Mouse (Mus musculus): ENCODE measurements around the gene Rassf8.

The Rassf8 gene

GRCm38 (mm10) chr6:145747671-145748640 lies 1.4 kb downstream of the Rassf8 start:
- DNase-seq (ENCODE audit: inconsistent ontology term), result peak; percentile 35

- no peak for DNase-seq (ENCODE audit: inconsistent ontology term)
Measured at GRCm38 (mm10) chr6:145750394-145750793, 3.8 kb downstream of the Rassf8 start.

GRCm38 (mm10) chr6:145753296-145753695 lies 6.7 kb downstream of the Rassf8 start:
- no peak for DNase-seq (ENCODE audit: inconsistent ontology term)

GRCm38 (mm10) chr6:145754416-145754815 lies 7.9 kb downstream of the Rassf8 start:
- no peak for DNase-seq (ENCODE audit: inconsistent ontology term)

- no peak for DNase-seq (ENCODE audit: inconsistent ontology term)
Measured at GRCm38 (mm10) chr6:145755942-145756639, 9.5 kb downstream of the Rassf8 start.

GRCm38 (mm10) chr6:145756640-145757005 lies 10.1 kb downstream of the Rassf8 start:
- no peak for DNase-seq (ENCODE audit: inconsistent ontology term)

GRCm38 (mm10) chr6:145757346-145757745 lies 10.8 kb downstream of the Rassf8 start:
- no peak for DNase-seq (ENCODE audit: inconsistent ontology term)

- no peak for DNase-seq (ENCODE audit: inconsistent ontology term)
Measured at GRCm38 (mm10) chr6:145758685-145759084, 12.1 kb downstream of the Rassf8 start.

GRCm38 (mm10) chr6:145759432-145759831 lies 12.9 kb downstream of the Rassf8 start:
- DNase-seq (ENCODE audit: inconsistent ontology term), result no peak

GRCm38 (mm10) chr6:145760246-145761016 lies 13.9 kb downstream of the Rassf8 start:
- no peak for DNase-seq (ENCODE audit: inconsistent ontology term)

GRCm38 (mm10) chr6:145761151-145761935 lies 14.8 kb downstream of the Rassf8 start:
- DNase-seq (ENCODE audit: inconsistent ontology term), result no peak

- no peak for DNase-seq (ENCODE audit: inconsistent ontology term)
Measured at GRCm38 (mm10) chr6:145762016-145762415, 15.5 kb downstream of the Rassf8 start.

GRCm38 (mm10) chr6:145763051-145763450 lies 16.5 kb downstream of the Rassf8 start:
- no peak for DNase-seq (ENCODE audit: inconsistent ontology term)

- DNase-seq (ENCODE audit: inconsistent ontology term), result no peak
Measured at GRCm38 (mm10) chr6:145765011-145765410, 18.5 kb downstream of the Rassf8 start.

GRCm38 (mm10) chr6:145766971-145767370 lies 20.4 kb downstream of the Rassf8 start:
- DNase-seq (ENCODE audit: inconsistent ontology term), result no peak

- no peak for DNase-seq (ENCODE audit: inconsistent ontology term)
Measured at GRCm38 (mm10) chr6:145767637-145768036, 21.1 kb downstream of the Rassf8 start.

GRCm38 (mm10) chr6:145768671-145769292 lies 22.2 kb downstream of the Rassf8 start:
- DNase-seq (ENCODE audit: inconsistent ontology term), result peak; percentile 82

- DNase-seq (ENCODE audit: inconsistent ontology term), result peak; percentile 39
Measured at GRCm38 (mm10) chr6:145769855-145770254, 23.3 kb downstream of the Rassf8 start.

- DNase-seq (ENCODE audit: inconsistent ontology term), result no peak
Measured at GRCm38 (mm10) chr6:145770272-145771000, 23.9 kb downstream of the Rassf8 start.

GRCm38 (mm10) chr6:145774436-145774835 lies 27.9 kb downstream of the Rassf8 start:
- DNase-seq (ENCODE audit: inconsistent ontology term), result no peak

Measured in Muller cell, postnatal 12 days (primary cell).